Mouse (Mus musculus): Measurements from ENCODE around the gene Nudt17.
A peak's percentile ranks its signal among the peaks of the same experiment; 100 is the strongest.
"Not testable (repeated sequence)": the region's sequence is repeated elsewhere in the genome, so short reads cannot be mapped to it uniquely, and the experiment has no call there.

The Nudt17 gene

GRCm38 (mm10) chr3:96704778-96705177 lies 3.6 kb downstream of the Nudt17 start:
- DNase-seq (ENCODE audit: low spot score in 2 of 2) = no peak

- DNase-seq (ENCODE audit: low spot score in 2 of 2) = no peak
Observed at GRCm38 (mm10) chr3:96701003-96701402, 7.4 kb downstream of the Nudt17 start.

- no peak for DNase-seq (ENCODE audit: low spot score in 2 of 2)
Observed at GRCm38 (mm10) chr3:96700376-96700775, 8.0 kb downstream of the Nudt17 start.

GRCm38 (mm10) chr3:96698993-96699690 lies 9.2 kb downstream of the Nudt17 start:
- DNase-seq (ENCODE audit: low spot score in 2 of 2) = no peak

GRCm38 (mm10) chr3:96696766-96697732 lies 11.3 kb downstream of the Nudt17 start:
- DNase-seq (ENCODE audit: low spot score in 2 of 2) = peak; percentile 89

GRCm38 (mm10) chr3:96696198-96696765 lies 12.1 kb downstream of the Nudt17 start, which contains the start of gene Pias3:
Pias3 (plus strand) TSS chr3:96696384.
- peak; percentile 70 to 83 for DNase-seq (ENCODE audit: low spot score in 2 of 2)

GRCm38 (mm10) chr3:96693579-96693978 lies 14.8 kb downstream of the Nudt17 start:
- no peak for DNase-seq (ENCODE audit: low spot score in 2 of 2)

- DNase-seq (ENCODE audit: low spot score in 2 of 2) = no peak
Observed at GRCm38 (mm10) chr3:96692506-96692905, 15.9 kb downstream of the Nudt17 start.

- DNase-seq (ENCODE audit: low spot score in 2 of 2) = no peak
Observed at GRCm38 (mm10) chr3:96690298-96690697, 18.1 kb downstream of the Nudt17 start.

- DNase-seq (ENCODE audit: low spot score in 2 of 2) = no peak
Observed at GRCm38 (mm10) chr3:96688854-96689253, 19.5 kb downstream of the Nudt17 start.

GRCm38 (mm10) chr3:96686057-96686456 lies 22.3 kb downstream of the Nudt17 start:
- not testable (repeated sequence) for DNase-seq (ENCODE audit: low spot score in 2 of 2)

- no peak for DNase-seq (ENCODE audit: low spot score in 2 of 2)
Observed at GRCm38 (mm10) chr3:96684822-96685156, 23.6 kb downstream of the Nudt17 start.

GRCm38 (mm10) chr3:96684151-96684821 lies 24.1 kb downstream of the Nudt17 start:
- no peak for DNase-seq (ENCODE audit: low spot score in 2 of 2)

GRCm38 (mm10) chr3:96683496-96683895 lies 24.9 kb downstream of the Nudt17 start:
- no peak for DNase-seq (ENCODE audit: low spot score in 2 of 2)

GRCm38 (mm10) chr3:96680269-96680956 lies 27.9 kb downstream of the Nudt17 start:
- no peak for DNase-seq (ENCODE audit: low spot score in 2 of 2)

- peak; percentile 64 to 65 for DNase-seq (ENCODE audit: low spot score in 2 of 2)
Observed at GRCm38 (mm10) chr3:96679159-96679674, 29.1 kb downstream of the Nudt17 start.

GRCm38 (mm10) chr3:96678456-96678855 lies 29.9 kb downstream of the Nudt17 start:
- DNase-seq (ENCODE audit: low spot score in 2 of 2) = no peak

GRCm38 (mm10) chr3:96675690-96676089 lies 32.7 kb downstream of the Nudt17 start:
- no peak for DNase-seq (ENCODE audit: low spot score in 2 of 2)

GRCm38 (mm10) chr3:96675171-96675570 lies 33.2 kb downstream of the Nudt17 start:
- no peak for DNase-seq (ENCODE audit: low spot score in 2 of 2)

- DNase-seq (ENCODE audit: low spot score in 2 of 2) = peak in 1 of 2 experiments; percentile 59
Observed at GRCm38 (mm10) chr3:96674442-96674841, 33.9 kb downstream of the Nudt17 start.

GRCm38 (mm10) chr3:96673514-96673913 lies 34.8 kb downstream of the Nudt17 start:
- DNase-seq (ENCODE audit: low spot score in 2 of 2) = no peak

All from urinary bladder, adult 18-20 months (tissue).